Mouse (Mus musculus) frontal cortex, postnatal 25 days (tissue): ENCODE results near the gene Btg1.

Experiments
- DNase-seq, 2 experiments: peaks; one replicate each; pipeline ENCODE4 v3.0.0; 2022; ENCODE audit warnings: low spot score in 2 of 2

Gene Btg1

DNA sequence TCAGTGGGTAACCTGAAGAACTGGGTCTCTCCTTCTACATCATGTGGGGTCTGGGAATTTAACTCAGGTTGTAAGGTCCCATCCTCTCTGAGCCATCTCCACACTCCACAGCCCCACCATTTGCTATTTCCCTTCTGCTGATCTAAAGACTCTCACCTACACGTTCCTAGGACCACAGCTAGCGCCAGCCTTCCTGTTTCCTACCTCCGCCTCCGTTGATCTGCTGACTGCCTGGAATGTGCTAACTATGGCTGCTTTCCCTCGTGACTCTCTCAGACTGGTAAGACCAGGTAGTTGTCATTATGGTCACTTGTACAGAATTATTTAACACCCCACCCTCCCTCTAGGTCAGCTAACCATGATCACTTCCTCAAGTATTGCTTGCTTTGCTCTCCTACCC is 13.3 kb downstream of the Btg1 start:
- DNase-seq = no peak

GRCm38 (mm10) chr10:96631066-96631711 is 14.4 kb downstream of the Btg1 start:
- no peak for DNase-seq

GRCm38 (mm10) chr10:96632271-96633144 is 15.7 kb downstream of the Btg1 start:
- no peak for DNase-seq

GRCm38 (mm10) chr10:96633145-96633516 is 16.3 kb downstream of the Btg1 start:
- no peak for DNase-seq

DNA sequence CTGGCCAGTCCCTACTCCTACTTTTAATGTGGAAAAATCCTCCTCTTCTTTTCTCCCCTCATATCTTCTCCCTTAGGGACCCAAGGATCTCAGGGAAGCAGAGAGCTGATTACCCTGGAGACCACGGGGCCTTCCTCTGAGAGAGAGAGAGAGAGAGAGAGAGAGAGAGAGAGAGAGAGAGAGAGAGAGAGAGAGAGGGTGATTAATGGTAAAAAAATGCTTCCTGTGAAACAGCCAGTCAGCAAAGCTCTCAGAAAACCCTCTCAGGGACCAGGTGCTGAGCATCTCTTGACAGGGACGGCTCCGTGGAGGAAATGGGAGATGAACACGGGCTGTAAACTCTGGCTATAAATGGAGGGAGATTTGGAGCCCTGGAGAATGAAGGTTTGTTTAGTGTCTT is 18.7 kb downstream of the Btg1 start:
- DNase-seq = no peak

GRCm38 (mm10) chr10:96638477-96638876 is 21.7 kb downstream of the Btg1 start:
- DNase-seq = no peak

DNA sequence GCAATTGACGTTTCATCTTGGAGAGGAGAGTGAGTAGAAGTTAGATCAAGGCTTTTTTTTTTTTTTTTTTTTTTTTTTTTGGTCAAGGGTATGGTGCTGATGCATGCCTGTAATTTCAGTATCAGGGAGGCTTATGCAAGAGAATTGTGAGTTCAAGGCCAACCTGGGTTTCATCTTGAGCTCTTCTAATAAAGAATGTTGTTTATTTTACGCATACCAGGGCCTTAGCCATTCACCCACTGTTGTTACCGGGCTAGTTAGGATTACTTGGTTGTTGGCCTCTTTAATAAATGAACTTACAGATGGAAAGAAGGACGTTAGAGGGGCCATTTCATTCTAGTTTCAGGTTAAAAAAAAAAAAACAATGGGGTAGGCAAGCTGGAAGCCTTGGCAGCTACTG is 25.2 kb downstream of the Btg1 start:
- no peak for DNase-seq

DNA sequence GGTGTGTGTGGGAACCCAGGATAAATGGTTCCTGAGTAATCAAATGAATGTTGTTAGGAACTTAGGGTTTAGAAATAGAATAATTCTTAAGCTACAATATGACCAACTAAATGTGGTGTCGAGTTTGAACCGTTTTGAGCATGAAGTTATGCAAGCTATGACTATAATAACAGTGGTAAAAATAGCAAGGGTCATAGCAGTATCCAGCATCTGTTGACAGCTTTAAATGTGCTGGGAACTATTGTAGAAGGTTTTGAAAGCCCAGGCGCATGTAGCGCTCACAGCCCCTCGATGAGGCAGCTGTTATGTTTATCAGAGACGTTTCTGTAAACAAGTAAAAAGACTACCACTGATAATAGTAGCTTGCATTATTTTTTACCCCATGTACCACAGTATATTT is 25.9 kb downstream of the Btg1 start:
- no peak for DNase-seq

DNA sequence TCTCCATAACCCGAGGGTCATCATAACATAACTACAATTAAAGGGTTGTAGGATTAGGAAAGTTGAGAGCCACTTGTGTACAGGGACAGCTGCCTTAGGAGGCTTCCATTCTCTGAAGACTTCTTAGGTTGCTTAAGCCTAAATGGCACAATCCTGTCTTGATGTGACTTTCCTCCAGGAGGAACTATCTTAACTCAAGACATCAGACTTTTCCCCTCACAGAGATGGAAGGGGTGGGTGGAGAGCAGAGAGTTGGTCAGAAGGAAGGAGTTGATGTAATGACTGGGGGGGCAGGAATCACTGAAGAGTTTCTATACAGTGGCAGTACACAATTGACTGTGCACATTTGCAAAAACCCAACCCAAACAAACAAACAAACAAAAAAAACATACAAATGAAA is 28.4 kb downstream of the Btg1 start:
- DNase-seq = no peak

GRCm38 (mm10) chr10:96646024-96646866 is 29.4 kb downstream of the Btg1 start:
- DNase-seq = peak in 1 of 2 experiments; percentile 7

DNA sequence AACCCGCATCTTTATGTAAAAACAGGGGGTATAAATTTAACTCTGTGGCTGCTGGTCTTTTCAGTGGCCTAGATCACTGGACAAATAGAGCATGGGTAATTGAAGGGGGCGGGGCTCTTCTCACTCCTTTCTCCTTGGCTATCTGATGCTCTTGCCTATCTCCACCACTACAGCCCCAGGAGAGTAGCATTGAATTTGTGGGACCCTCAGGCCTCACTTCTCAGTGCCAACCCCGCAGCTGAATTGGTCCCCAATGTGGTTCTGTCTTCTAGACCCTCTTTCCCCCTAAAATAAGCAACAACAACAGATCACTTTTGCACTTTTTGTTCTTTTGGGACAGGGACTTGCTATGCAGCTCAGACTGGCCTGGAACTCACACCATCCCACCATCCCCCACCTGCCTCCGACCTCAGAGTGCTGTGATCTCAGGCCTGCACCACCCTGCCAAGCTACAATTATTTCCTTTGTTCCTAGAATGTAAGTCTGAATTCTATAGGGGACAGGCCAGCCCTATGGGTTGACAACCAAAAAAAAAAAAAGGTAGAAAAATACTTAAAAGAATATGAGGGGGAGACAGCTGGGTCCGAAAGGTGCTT is 30.2 kb downstream of the Btg1 start:
- no peak for DNase-seq

DNA sequence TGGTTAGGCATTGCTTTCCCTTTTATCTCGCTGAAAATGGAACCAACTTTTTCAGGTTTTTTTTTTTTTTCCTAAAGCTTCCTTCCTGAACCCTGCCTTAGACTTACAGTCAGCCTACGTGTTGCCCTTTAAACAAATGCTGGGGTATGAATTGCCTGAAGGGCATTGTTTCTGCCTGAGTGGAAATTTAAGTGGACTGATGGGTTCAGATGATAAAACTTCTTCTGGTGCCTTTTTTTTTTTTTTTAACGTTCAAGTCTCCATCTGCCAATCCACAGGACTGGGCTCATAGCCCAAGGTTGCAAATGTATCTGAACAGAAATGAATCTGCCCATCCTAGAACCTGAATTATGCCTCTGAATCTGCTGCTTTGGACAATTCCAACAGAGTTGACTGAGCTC is 31.4 kb downstream of the Btg1 start:
- DNase-seq = no peak

DNA sequence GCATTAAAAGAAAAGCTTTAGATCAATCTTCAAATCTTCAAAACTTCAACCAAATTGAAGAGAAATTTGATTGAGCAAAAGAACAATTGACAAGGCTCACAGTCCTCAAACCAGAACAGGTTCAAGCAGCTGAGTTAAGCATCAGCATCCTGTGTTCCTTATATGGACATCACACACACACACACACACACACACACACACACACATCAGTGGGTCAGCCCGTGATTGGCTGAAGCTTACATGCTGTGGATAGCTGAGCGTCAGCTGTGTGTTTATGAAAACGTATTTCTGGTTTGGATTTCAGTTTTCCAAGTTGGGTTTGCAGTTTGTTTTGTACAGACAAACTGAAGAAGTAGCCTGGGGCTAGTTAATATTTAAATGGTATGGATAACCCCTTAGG is 32.7 kb downstream of the Btg1 start:
- DNase-seq = no peak

- no peak for DNase-seq
Measured at GRCm38 (mm10) chr10:96652372-96652771, 35.6 kb downstream of the Btg1 start.

- no peak for DNase-seq
Measured at GRCm38 (mm10) chr10:96653030-96653429, 36.2 kb downstream of the Btg1 start.

DNA sequence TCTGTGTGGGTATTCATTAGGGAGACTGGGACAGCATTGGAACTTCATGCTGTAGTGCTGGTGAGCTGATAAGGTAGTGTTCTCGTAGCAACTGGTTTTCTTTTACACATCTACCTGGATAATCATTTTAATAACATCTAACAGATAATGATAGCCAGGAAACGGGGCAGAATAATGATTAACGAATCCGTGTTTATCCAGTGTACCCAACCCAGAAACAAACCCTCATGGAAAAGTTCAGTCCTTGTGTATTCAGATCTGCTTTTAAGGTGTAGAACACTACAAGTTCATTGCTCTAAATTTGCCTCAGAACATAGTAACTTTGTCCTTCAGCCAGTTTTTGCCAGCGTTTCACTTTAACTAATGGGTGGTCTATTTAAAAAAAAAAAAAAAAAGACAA is 37.3 kb downstream of the Btg1 start:
- no peak for DNase-seq

GRCm38 (mm10) chr10:96654576-96654975 is 37.8 kb downstream of the Btg1 start:
- DNase-seq = no peak

GRCm38 (mm10) chr10:96655066-96655465 is 38.3 kb downstream of the Btg1 start:
- DNase-seq = no peak

- DNase-seq = no peak
Measured at GRCm38 (mm10) chr10:96656176-96656575, 39.4 kb downstream of the Btg1 start.

GRCm38 (mm10) chr10:96658906-96659305 is 42.1 kb downstream of the Btg1 start:
- DNase-seq = no peak

GRCm38 (mm10) chr10:96660280-96660985 is 43.6 kb downstream of the Btg1 start:
- DNase-seq = no peak
